Mouse (Mus musculus): ENCODE results near the gene Gpatch8.
"Not testable (repeated sequence)": the region's sequence is repeated elsewhere in the genome, so short reads cannot be mapped to it uniquely, and the experiment has no call there.

The Gpatch8 gene

DNA sequence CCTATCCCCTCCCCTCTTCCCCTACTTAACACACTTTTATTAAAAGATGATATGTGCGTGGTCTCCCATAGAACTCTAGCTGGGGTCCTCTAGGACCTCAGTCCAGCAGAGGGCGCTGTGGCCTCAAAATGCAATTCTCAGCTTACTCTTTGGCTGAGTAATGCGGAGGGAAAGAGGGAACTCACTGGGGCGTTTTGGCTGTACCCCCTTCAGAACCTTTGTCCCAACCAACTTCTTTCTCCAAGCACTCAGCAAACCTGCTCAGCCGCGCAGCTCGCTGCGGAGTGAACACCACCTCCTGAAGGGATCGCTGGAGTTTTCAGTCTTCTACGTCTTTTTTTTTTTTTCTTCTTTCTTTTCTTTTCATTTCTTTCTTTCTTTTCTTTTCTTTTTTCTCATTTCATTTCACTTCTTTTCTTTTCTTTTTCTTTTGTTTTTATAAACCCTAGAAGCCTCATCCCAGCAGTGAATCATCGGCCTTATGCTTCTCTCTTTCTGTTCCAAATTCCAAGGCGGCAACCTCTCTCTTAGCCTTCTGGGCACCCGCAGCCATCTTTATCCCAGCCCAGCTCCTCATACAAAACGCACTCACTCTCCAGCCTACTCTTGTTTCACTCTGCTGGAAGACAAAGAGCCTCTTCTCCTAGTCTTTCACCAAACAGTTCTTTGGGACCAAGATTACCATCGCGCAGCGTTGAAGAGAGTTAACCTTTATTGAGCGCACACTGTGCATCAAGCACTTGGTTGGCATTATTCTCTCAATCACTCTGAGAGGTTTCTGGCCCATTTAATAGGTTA is 16.9 kb upstream of the Gpatch8 start:
- in situ Hi-C loops (cut with MboI; ENCODE audit: unreplicated experiment in 2 of 2) = no loop called here

DNA sequence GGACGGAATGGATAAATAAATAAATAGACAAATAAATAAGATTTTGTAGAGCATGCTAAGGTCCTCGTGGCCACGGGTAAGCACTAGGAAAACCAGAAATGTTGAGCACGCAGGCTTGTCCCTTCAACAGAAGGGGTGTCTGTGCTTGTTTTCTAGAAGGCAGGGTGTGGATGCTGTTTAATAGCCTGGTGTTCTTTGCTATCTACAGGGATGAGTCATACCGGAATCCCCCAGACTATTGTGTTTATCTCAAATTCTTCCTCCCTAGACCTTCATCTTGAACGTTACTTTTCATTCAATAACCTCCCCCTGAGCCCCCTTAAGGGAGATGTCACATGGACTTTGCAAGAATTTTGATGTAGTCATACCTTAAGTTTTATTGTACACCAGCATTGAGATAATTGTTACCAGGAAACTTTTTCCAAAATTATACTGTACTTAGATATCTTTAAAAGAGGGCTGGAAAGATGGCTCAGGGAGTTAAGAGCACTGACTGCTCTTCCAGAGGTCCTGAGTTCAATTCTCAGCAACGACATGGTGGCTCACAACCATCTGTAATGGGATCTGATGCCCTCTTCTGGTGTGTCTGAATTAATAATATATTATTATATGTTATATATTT is 12.7 kb upstream of the Gpatch8 start:
- in situ Hi-C loops (cut with MboI; ENCODE audit: unreplicated experiment in 2 of 2) = no loop called here

DNA sequence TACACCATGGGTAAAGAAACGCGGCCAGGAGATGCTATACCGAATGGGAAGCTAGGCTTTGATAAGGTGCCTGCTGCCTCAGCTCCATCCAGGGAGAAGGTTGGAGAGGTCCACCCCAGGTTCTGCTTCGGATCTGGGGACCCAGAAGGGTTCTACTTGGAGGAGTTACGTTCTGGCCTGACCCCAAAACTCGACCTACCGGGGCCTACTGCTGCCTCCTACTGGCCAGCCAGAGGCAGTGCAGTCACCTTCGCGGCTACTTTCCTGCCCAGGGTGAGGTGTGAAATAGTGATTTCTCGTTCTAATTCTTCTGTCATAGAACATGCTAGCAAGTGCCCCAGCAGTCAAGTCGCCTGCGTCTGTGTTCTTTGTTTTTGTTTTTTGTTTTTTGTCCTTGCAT is 12.0 kb upstream of the Gpatch8 start:
- in situ Hi-C loops (cut with MboI; ENCODE audit: unreplicated experiment in 2 of 2) = no loop called here

DNA sequence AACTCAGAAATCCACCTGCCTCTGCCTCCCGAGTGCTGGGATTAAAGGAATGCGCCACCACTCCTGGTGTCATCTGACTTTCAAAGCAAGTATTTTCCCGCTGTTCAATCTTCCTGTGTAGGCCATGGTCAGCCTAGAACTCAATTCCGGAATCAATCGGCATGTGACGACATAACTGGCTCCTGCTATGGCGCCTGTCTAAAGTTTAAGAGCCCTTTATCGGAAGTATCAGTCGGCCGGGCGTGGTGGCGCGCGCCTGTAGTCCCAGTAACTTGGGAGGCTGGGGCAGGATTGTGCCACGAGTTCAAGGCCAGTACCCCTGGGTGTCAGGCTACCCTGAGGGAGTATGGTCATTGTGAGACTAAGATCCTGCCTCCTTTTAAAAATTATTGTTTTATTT is 11.5 kb upstream of the Gpatch8 start:
- in situ Hi-C loops (cut with MboI; ENCODE audit: unreplicated experiment in 2 of 2) = no loop called here

DNA sequence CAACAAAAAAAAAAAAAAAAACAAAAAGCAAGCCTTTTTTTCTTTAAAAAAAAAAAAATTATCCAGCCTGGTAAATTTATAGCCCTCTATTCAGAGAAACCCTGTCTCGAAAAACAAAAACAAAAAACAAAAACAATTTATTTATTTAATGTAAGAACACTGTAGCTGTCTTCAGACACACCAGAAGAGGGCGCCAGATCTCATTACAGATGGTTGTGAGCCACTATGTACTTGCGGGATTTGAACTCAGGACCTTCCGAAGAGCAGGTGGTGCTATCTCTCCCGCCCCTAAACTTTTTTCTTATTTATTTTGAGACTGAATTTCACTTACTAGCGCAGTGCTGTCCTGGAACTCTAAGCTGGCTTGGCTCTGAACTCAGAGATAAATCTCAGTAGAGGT is 11.0 kb upstream of the Gpatch8 start:
- in situ Hi-C loops (cut with MboI; ENCODE audit: unreplicated experiment in 2 of 2) = no loop called here

DNA sequence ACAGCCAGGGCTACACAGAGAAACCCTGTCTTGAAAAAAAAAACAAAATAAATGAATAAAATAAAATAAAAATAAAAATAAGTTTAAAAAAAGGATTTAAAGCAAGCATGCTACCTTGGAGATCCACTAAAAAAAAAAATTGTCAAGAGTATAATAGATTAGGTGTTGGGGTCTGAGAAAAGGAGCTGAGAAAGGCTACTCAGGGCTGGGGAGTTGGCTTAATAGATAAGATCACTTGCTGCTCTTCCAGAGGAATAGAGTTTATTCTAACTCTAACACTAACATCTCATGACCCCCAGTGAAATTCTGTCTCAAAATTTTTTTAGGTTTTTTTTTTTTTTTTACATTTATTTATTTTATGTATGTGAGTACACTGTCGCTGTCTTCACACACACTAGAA is 10.1 kb upstream of the Gpatch8 start:
- in situ Hi-C loops (cut with MboI; ENCODE audit: unreplicated experiment in 2 of 2) = no loop called here

DNA sequence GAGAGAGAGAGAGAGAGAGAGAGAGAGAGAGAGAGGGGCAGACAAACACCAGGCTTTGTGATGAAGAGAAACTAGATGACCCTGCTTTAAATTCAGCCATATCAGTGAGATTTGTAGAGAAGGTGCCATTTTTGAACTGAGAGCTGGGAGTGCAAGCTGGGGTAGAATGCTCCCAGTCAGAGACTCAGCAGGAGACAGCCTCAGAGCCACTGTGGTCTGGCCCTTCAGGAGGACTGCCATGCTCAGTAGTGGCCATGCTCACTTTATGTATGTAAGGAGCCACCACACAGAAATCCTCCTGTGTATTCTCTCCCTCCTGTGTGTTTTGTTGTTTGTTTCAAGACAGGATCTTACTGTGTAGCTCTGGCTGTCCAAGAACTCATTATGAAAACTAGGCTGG is 9.5 kb upstream of the Gpatch8 start:
- in situ Hi-C loops (cut with MboI; ENCODE audit: unreplicated experiment in 2 of 2) = no loop called here

DNA sequence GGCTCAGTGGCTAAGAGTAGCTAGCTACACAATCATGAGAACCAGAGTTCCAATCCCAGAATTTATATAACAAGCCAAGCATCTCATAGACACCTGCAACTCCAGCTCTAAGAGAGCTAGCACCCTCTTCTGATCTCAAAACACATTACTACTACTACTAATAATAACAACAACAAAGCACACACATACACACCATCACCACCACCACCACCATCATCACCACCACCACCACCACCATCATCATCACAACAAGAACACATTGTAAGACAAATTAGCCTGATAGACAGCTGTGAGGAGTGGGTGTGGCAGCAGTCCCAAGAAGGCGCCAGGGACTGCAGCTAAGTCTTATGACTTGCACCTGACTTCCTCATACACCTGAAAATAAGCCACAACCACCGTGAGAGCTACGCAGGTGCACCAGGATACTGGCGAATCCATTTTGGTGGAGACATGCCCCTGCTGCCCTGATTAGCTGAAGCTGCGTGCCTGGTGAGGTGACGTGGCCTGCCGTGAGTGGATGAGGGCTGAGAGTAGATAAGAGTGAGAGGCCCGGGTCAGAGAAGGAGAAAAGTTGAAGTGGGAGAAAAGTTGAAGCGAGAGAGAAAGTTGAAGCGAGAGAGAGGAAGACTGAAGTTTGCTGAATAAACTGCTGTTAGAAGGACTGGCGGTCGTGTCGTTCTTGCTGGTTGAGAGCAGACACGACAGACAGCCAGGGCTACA is 8.9 kb upstream of the Gpatch8 start:
- in situ Hi-C loops (cut with MboI; ENCODE audit: unreplicated experiment in 2 of 2) = not testable (repeated sequence)

DNA sequence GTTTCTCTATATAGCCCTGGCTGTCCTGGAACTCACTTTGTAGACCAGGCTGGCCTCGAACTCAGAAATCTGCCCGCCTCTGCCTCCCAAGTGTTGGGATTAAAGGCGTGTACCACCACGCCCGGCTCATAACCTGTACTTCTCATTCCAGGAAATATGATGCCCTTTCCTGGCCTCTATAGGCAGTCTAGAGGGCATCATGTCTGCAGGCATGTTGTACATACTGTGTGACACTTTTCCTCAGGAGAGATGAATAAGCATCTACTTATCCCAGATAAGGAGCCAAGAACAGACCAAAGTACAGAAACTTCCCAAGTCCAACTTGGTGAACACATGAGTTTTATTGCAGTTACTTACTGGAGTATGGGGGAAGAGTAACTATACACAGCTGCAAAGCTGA is 2.5 kb upstream of the Gpatch8 start:
- in situ Hi-C loops (cut with MboI; ENCODE audit: unreplicated experiment in 2 of 2) = loop anchor here in 1 of 2 experiments (10.0 kb wide), 1 partner anchor 264 kb away; the partner anchor contains the start of gene Atxn7l3

DNA sequence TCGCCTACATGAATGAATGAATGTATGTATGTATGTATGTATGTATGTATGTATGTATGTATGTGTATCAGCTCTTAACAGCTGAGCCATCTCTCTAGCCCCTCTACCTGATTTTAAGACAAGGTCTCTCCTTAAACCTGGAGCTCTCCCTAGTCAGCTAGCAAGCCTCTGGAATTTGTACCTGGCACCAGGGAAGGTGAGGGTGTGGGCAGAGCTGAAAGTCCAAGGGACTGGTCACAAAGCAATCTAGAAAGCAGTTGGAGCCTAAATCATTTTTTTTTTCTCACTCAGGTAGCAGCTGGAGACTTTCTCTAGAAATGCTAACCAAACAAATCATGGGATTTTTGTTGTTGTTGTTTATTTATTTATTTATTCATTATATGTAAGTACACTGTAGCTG is 1.2 kb upstream of the Gpatch8 start:
- in situ Hi-C loops (cut with MboI; ENCODE audit: unreplicated experiment in 2 of 2) = loop anchor here in 1 of 2 experiments (10.0 kb wide), 1 partner anchor 263 kb away; the partner anchor contains the start of gene Atxn7l3

DNA sequence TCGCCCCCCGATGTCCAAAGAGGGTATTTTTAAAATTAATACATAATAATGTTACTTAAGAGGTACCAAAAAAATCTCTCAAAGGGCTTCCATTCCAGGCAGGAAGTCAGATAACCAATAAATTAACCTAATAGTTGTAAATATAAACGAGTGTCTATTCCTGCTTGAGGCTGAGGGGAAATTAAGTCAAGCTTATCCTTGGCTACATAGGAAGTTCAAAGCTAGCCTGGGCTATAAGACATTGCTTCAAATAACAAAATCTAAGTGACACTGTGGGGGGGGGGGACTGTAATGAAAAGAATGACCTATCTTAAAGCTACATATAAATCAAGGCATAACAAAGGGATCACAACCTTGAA is 503 bp upstream of the Gpatch8 start:
- in situ Hi-C loops (cut with MboI; ENCODE audit: unreplicated experiment in 2 of 2) = loop anchor here in 1 of 2 experiments (10.0 kb wide), 1 partner anchor 262 kb away; the partner anchor contains the start of gene Atxn7l3

DNA sequence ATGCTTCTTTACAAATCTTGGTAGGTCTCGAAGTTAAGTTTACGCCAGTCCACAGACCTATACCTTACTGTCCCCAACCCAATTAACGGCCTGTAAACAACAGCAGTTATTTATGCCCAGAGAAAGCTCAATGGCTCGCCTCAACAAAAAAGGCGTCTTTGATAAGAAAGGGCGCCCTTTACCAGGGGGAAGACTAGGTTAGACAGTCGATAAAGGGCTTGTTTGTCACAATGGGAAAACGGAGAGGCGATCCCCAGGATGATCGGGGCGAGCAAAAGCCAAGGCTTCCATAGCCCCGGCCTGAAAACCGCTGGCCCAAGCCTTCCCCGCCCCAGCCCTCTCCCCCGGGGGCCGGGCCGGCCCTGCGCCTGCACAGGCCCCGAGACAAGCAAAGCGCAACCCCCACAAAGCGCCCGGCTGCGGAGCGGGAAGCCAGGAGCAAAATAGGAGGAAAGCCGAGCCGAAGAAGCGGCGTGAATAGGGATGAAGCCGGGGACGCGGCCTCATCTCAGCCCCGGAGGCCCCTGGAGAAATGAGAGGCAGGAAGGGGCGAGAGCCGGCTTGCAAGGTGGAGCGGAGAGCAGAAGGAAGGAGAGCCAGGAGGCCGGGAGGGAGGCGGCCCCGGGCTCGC is 677 bp downstream of the Gpatch8 start:
- in situ Hi-C loops (cut with MboI; ENCODE audit: unreplicated experiment in 2 of 2) = loop anchor here in 1 of 2 experiments (10.0 kb wide), 1 partner anchor 261 kb away; the partner anchor contains the start of gene Atxn7l3

DNA sequence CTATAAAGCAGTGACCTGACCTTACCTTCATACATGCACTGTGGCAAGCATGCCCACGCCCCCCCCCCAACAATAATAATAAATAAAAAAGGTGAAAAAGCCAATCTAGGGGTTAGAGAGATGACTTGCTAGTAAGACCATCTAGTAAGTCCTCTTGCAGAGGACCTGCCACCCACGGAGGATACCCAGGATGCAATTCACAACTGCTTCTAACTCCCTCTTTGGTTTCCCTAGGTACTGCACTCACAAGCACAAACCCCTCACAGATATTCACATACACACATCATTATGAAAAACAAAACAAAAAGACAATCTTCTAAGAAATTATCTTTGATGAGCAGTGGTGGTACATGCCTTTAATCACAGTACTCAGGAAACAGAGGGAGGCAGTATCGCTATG is 4.1 kb downstream of the Gpatch8 start:
- in situ Hi-C loops (cut with MboI; ENCODE audit: unreplicated experiment in 2 of 2) = loop anchor here in 1 of 2 experiments (10.0 kb wide), 1 partner anchor 257 kb away; the partner anchor contains the start of gene Atxn7l3

DNA sequence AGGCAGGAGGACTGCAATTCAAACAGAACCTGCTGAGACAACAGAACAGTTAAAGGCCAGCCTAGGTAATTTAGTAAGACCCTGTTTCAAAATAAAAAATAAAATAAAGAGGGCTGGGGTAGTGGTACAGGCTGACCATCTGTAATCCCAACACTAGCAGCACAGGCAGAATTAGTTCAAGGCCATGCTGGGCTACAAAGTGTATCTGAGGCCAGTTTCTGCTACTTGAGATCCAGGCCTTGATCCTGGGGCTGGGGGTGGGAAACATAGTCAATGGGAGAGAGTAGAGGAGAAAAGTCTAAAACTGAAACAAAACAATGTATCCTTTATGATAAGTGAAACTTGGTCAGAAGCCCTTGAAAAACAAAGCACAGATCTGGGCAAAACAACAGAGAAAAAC is 5.0 kb downstream of the Gpatch8 start:
- in situ Hi-C loops (cut with MboI; ENCODE audit: unreplicated experiment in 2 of 2) = loop anchor here in 1 of 2 experiments (10.0 kb wide), 1 partner anchor 256 kb away; the partner anchor contains the start of gene Atxn7l3

DNA sequence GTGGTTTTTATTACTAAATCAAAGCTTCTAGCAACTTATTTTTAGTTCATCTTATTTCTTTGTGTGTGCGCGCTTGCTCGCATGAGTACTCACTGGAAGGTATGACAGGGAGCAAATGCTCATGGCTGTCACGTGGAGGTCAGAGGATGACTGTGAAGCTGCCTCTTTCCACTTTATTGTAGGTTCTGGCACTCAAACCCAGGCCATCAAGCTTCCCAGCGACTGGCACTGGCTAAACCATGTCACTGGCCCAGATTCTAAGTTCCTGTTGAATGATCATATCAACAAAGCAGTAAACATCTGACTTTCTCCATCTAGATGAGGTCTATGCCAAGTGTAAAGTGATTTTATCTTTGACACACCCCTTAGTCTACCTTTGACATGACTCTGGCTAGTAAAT is 14.7 kb downstream of the Gpatch8 start:
- in situ Hi-C loops (cut with MboI; ENCODE audit: unreplicated experiment in 2 of 2) = no loop called here

DNA sequence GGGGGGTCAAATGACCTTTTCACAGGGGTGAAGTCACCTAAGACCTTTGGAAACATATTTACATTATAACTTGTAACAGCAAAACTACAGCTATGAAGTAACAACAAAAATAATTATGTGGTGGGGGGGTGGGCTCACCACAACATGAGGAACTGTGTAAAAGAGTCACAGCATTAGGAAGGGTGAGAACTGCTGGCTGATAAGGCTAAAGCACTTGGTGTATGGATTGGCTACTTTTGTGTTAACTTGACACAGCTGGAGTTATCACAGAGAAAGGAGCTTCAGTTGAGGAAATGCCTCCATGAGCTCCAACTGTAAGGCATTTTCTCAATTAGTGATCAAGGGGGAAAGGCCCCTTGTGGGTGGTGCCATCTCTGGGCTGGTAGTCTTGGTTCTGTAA is 15.9 kb downstream of the Gpatch8 start:
- in situ Hi-C loops (cut with MboI; ENCODE audit: unreplicated experiment in 2 of 2) = not testable (repeated sequence)

DNA sequence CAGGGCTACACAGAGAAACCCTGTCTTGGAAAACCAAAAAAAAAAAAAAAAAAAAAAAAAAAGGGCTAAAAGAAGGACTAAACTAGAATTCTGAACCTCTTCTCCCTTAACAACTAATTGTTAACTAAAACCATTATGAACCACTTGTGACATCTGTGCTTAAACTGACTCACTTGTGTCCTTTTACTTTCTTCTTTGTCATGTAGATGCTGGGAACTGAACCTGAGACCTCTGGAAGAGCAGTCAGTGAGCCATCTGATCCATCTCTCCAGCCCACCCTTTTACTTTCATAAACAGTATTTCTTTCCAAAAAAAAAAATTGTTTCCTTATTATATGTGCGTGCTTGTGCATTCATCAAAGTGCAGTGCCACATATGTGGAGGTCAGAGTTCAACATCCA is 16.5 kb downstream of the Gpatch8 start:
- in situ Hi-C loops (cut with MboI; ENCODE audit: unreplicated experiment in 2 of 2) = no loop called here

DNA sequence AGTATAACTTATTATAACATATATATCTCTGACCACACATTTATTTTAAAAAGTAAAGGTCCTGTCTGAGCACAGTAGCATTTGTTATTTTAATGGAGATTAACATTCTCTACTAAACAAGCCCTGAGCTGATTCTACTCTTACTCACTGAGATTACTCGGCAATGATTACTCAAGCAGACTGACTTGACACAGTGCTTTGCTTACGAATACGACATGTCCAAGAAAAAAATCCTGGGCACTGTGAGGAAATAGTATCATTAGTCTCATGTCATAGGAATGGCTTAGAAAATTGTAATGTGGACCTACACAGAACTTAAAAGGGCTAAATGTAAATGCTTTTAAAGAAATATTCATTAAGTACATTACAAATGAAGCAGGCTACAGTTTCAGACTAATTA is 20.0 kb downstream of the Gpatch8 start:
- in situ Hi-C loops (cut with MboI; ENCODE audit: unreplicated experiment in 2 of 2) = no loop called here

DNA sequence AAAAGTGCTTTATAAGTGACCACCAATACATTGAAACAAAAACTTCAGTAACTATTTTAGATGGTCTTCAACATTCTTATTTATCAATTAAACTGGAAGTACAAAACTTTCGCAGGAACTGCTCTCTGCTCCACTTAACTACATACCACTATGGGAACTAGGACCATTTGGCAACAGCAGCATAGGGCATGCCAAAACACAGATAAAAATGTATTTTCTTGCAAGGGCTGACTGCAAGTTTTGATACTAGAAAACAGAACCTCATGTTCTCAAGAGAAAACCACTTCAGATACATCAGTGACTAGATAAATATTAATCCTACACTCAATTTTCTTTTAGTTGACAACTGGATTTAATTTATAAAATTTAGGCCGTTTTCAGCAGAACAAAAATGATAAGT is 22.1 kb downstream of the Gpatch8 start:
- in situ Hi-C loops (cut with MboI; ENCODE audit: unreplicated experiment in 2 of 2) = no loop called here

DNA sequence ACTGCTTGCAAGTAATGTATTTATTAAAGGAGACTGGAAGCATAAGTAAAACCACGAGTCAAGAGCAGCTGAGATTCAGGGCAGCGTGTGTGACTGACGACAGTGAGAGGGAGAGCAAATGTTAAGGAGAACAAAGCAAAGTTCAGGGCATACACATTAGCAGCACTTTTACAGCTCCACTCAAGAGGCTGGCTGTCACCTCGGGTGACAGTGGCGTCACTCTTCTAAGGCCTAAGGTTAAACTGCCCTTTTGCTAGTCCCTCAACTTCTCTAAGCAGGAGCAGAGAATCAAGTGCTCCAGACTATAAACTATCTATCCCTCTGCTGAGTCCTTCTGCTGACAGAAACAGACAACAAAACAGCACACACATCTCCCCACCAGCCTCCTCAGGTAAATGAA is 24.8 kb downstream of the Gpatch8 start:
- in situ Hi-C loops (cut with MboI; ENCODE audit: unreplicated experiment in 2 of 2) = no loop called here

All from v-Abl transformed pro-B cells (cell line).